Mouse (Mus musculus): ENCODE results near the gene Ager.

The Ager gene

GRCm38 (mm10) chr17:34629221-34629751, 31.6 kb downstream of the Ager start, which contains the start of gene Prrt1:
Prrt1 (plus strand) TSS chr17:34629533.
- in situ Hi-C loops (cut with MboI, MseI) = loop anchor here (25.0 kb wide), 1 partner anchor 483 kb away; the partner anchor contains the start of genes Csnk2b, Gpank1, Ly6g5b and Ly6g5c

- in situ Hi-C loops (cut with MboI, MseI) = loop anchor here (10.0 to 25.0 kb wide), 2 partner anchors 305 to 482 kb away; partner anchors contain the start of genes Csnk2b, Gpank1, Ly6g5b and Ly6g5c
These were observed 32.3 kb downstream of the Ager start for GRCm38 (mm10) chr17:34629796-34630603.

- in situ Hi-C loops (cut with MboI, MseI) = loop anchor here (10.0 to 25.0 kb wide), 2 partner anchors 304 to 481 kb away; partner anchors contain the start of genes Csnk2b, Gpank1, Ly6g5b and Ly6g5c
These were observed 33.2 kb downstream of the Ager start for GRCm38 (mm10) chr17:34630761-34631301.

GRCm38 (mm10) chr17:34631647-34632046, 34.0 kb downstream of the Ager start:
- in situ Hi-C loops (cut with MboI, MseI) = loop anchor here (10.0 to 25.0 kb wide), 2 partner anchors 303 to 481 kb away; partner anchors contain the start of genes Csnk2b, Gpank1, Ly6g5b and Ly6g5c

DNA sequence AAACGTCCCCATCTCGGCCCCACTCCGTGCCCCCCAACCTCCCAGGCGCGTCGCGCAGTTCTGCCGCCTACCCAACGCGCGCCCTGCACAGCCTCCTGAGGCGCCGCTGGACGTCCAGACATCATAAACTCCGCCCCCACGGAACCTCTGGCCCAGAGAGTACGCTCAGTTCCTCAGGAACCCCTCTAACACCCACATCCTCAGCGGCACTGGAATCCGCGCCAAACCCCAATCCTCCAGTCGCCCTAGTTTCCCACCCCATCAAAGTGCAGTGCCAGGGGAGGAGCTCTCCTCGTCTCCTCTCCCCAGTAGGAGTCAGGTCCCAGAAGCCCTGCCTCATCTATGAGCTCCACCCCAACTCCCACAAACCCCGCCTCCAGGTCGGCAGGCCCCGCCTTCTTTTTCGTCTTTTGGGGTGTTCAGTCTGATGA, 34.6 kb downstream of the Ager start:
- in situ Hi-C loops (cut with MboI, MseI) = loop anchor here (10.0 to 25.0 kb wide), 2 partner anchors 303 to 480 kb away; partner anchors contain the start of genes Csnk2b, Gpank1, Ly6g5b and Ly6g5c

DNA sequence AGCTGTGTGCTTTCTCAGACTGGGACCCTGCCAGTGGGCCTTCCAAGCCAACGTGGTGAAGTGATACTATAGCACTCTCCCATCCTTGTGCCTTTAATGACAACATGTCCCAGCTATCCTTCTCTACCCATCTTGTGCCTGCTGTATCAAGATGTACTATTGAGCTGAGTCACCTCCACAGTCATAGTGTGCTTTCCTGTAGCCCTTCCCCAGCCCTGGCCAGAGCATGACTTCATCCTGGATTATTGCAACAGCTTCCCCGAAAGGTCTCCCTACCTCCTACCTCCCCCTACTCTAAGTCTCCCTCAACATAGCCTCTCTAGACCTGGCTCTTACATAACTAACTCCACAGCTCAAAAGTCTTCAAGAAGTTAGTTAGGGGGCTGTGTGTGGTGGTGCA, 38.0 kb downstream of the Ager start:
- in situ Hi-C loops (cut with MboI, MseI) = loop anchor here (10.0 to 25.0 kb wide), 2 partner anchors 299 to 477 kb away; partner anchors contain the start of genes Csnk2b, Gpank1, Ly6g5b and Ly6g5c

DNA sequence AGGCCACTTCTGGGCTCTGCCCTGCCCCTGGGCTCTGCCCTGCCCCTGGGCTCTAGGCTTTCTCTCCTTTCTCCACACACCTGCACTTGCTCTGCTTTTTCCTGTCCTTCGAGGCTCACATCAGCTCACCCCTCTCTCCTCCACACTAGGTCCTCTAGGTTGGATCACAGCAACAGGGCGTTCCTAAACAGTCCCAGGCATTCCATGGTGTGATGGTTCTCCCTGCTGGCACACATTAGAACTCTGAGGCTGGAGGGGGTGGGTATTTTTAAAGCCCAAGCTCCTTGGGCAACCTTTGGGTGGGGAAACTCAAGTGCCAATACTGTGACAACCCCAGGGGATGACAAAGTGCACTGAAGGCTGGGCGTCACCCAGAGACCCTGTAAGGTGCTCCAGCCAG, 39.8 kb downstream of the Ager start:
- in situ Hi-C loops (cut with MboI, MseI) = loop anchor here (10.0 to 25.0 kb wide), 2 partner anchors 297 to 475 kb away; partner anchors contain the start of genes Csnk2b, Gpank1, Ly6g5b and Ly6g5c

GRCm38 (mm10) chr17:34639461-34640255, 42.0 kb downstream of the Ager start:
- in situ Hi-C loops (cut with MboI, MseI) = loop anchor here (10.0 to 25.0 kb wide), 2 partner anchors 295 to 473 kb away; partner anchors contain the start of genes Csnk2b, Gpank1, Ly6g5b and Ly6g5c

- in situ Hi-C loops (cut with MboI, MseI) = loop anchor here (25.0 kb wide), 1 partner anchor 471 kb away; the partner anchor contains the start of genes Csnk2b, Gpank1, Ly6g5b and Ly6g5c
These were observed 43.3 kb downstream of the Ager start for GRCm38 (mm10) chr17:34640778-34641601.

GRCm38 (mm10) chr17:34641945-34642344, 44.3 kb downstream of the Ager start:
- in situ Hi-C loops (cut with MboI, MseI) = loop anchor here (25.0 kb wide), 1 partner anchor 470 kb away; the partner anchor contains the start of genes Csnk2b, Gpank1, Ly6g5b and Ly6g5c

GRCm38 (mm10) chr17:34643379-34643778, 45.7 kb downstream of the Ager start:
- in situ Hi-C loops (cut with MboI, MseI) = loop anchor here (25.0 kb wide), 1 partner anchor 469 kb away; the partner anchor contains the start of genes Csnk2b, Gpank1, Ly6g5b and Ly6g5c

GRCm38 (mm10) chr17:34643944-34644343, 46.3 kb downstream of the Ager start:
- in situ Hi-C loops (cut with MboI, MseI) = loop anchor here (25.0 kb wide), 1 partner anchor 468 kb away; the partner anchor contains the start of genes Csnk2b, Gpank1, Ly6g5b and Ly6g5c

DNA sequence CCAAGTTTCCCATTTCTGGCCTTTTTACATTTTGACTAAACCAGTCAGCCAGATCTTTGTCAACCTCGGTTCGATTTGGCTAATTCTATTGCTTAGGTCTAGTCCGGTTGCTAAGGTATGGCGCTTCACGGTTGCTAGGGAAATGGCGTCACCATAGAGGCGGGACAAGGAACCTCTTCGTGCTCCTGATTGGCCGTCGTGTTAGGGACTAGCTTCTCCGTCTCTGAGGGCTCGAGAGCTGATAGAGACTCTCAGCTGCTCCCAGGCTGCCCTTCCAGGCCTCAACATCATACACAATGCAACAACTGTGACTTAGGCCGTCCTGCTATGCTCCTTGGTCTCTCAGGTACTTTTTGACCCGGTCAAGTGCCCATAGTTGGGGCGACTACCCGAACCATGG, 46.9 kb downstream of the Ager start, which contains the start of gene Fkbpl:
TSS of gene Fkbpl (plus strand) at position 157 of the 400 bp plus-strand sequence.
- in situ Hi-C loops (cut with MboI, MseI) = loop anchor here (25.0 kb wide), 1 partner anchor 468 kb away; the partner anchor contains the start of genes Csnk2b, Gpank1, Ly6g5b and Ly6g5c

GRCm38 (mm10) chr17:34645256-34645829, 47.7 kb downstream of the Ager start:
- in situ Hi-C loops (cut with MboI, MseI) = loop anchor here (25.0 kb wide), 1 partner anchor 467 kb away; the partner anchor contains the start of genes Csnk2b, Gpank1, Ly6g5b and Ly6g5c

- in situ Hi-C loops (cut with MboI, MseI) = loop anchor here (25.0 kb wide), 1 partner anchor 466 kb away; the partner anchor contains the start of genes Csnk2b, Gpank1, Ly6g5b and Ly6g5c
These were observed 48.3 kb downstream of the Ager start for GRCm38 (mm10) chr17:34645831-34646511.

- in situ Hi-C loops (cut with MboI, MseI) = loop anchor here (25.0 kb wide), 1 partner anchor 465 kb away; the partner anchor contains the start of genes Csnk2b, Gpank1, Ly6g5b and Ly6g5c
These were observed 49.5 kb downstream of the Ager start, which contains the start of gene Atf6b for GRCm38 (mm10) chr17:34646906-34647787. Atf6b (plus strand) TSS chr17:34647146.
